Mouse (Mus musculus): ENCODE results near the gene Tbl2.

Tbl2 gene

DNA sequence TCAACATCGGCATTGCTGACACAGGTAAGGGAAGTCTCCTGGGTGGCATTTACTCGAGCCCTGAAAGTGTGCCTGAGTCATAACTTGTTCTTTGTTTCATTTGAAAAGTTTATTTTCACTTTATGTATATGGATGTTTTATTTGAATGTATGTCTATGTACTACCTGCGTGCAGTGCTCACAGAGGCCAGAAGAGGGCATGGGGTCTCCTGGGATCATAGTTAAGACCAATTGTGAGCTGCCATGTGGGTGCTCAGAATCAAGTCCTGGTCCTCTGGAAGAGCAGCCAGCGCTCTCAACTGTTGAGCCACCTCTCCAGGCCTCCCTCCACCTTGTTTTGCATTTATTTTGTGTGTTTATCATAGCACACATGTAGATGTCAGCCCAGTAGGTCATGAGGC, 7.0 kb downstream of the Tbl2 start:
- DNase-seq = no peak

DNA sequence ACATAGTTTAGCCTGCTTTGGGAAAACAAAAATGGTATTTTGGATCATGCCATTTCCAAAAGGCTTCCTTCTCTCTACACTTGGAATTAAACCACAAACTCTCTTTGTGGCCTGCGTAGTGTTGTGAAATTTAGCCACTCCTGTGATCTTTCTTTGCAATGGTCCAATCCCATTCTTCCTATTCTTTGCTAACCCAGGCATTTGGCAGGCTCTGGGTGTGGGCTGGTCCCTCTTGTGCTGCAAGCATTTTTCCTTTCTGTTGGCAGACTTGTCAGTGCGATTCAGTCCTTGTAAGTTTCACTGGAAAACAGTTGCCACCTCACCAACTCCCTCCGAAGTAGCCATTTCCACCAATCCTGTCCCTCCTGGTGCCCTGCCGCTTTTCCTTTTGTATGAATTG, 11.8 kb downstream of the Tbl2 start:
- no peak for DNase-seq

DNA sequence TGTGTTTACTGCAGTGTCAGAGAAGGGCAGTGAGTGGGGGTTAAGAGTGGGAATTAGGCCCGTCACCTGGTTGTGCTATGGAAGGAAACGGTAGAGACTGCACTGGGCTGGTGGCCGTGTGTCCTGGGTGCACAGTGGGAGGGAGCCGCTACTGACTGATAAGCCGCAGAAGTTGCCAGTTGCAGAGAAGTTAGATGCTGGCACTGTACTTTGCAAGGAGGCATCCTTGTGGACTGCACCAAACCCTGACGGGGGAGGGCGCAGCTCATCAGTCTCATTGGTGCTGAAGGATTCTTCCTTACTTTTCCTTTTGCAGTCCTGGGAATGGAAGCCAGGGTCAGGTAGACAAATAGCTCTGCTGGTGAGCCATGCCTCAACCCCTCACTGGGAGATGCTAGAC, 12.2 kb downstream of the Tbl2 start:
- no peak for DNase-seq

DNA sequence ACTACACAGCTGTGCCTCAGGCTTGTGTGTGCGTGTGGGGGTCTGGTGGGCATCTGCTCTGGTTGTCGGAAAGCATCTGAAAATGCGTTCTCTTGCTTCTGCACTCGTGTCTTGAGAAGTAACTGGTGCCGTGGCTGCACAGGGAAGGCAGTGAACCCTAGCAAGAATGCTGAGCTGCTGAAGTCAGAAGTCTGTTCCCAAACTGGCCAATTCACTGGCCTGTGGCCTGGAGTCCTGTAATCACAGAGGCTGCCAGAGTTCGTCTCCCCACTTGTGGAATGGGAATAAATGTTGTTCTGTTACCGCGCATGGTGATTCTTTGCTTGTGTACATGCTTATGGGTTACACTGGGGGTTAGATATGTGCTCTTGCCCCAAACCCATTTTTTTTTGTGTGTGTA, 12.9 kb downstream of the Tbl2 start:
- no peak for DNase-seq

DNA sequence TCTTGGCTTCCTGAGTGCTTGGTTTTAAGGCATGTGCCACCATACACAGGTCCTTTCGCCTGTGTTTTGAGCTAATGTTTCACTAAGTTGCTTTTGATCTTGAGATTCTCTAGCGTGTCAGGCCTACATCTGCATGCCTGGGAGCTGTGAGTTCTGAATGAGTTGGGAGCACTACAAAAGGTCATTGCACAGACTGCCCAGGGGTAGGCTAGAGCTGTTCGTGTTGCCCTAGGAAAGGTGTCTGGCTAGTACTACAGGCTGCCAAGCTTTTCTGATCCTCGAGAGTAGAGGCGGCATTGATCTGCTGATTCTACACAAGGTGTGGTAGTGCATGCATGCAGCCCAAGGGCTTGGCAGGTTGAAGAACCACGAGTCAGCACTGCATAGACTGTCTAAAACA, 13.4 kb downstream of the Tbl2 start:
- DNase-seq = no peak

DNA sequence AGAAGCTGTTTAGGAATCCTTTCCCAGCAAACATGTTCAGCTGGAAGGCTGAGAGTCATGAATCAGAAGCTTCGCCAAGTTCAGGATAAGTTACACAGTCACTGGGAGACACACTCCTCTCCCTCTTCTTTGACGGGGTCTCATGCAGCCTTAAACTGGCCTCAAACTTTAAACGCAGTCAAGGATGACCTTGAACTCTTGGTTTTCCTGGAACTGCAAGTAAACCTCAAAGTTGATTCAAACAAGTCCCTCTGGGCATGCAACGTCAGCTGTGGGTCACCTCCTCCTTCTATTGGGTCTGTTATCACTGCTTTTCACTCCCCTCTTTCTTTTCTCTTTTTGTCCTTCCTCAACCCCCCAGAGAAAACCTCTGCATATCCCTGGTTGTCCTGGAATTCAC, 17.5 kb downstream of the Tbl2 start:
- no peak for DNase-seq

DNA sequence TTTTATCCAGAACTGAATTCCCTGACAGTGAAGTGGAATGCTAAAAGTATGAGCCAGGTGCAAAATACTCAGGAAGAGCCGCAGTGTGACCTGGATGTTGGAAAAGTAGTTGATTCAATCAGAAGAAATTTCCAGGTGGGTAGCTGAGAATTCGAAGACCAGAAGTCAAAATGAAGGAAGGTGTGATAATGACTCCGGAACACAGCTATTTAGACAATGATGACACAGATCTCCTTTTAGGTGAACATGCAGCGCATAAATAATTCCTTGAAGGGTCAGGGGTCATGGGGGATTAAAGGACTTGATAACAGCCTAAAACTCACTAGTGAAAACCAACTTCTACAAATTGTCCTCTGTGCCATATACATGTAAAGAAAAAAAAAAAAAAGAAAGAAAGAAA, 18.0 kb downstream of the Tbl2 start:
- no peak for DNase-seq

DNA sequence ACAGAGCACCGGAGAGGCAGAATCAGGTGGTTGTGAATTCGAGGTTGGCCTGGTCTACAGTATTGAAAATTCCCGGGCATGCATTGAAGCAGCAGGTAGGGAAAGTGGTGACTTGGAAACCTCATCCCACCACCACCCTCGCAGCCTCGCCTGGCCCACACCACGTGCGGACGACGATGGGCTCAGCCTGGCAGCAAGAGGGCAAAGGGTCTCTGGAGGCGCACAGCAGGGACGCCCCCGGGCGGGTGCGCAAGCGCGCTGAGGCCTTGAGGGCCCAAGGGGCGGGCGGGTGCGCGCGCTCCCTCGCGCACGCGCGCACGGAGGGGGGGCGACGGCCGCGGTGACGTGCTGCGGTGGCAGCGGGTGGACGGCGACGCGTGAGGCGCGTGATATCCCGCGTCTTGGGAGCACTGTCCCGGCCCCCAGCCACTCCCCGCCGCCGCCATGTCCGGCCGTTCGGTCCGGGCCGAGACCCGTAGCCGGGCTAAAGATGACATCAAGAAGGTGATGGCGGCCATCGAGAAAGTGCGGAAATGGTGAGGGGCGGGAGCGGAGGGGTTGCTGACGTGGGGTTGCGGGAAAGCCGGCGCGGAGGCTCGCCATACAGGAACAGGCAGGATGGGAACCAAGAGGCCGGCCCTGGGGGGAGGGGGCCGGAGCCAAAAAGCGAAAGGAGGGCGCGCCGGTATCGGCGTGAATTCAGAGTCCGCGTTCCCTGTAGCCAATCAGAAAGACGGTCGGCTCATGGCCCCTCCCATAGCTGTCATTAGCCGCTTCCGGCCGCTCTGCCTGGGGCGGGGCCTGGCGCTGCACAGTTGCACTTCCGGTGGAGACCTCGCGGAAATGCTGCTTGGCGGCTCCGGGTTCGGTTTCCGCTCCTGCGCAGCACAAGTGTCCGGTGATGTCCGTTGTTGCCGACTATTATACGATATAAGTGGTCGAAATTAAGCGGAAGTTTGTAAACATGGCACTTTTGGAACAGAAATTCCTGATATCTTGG, 18.9 kb downstream of the Tbl2 start, which contains the start of gene Bcl7b:
Gene Bcl7b (plus strand): TSS at position 221 of the 1,000 bp plus-strand sequence.
- peak; percentile 97 for DNase-seq

DNA sequence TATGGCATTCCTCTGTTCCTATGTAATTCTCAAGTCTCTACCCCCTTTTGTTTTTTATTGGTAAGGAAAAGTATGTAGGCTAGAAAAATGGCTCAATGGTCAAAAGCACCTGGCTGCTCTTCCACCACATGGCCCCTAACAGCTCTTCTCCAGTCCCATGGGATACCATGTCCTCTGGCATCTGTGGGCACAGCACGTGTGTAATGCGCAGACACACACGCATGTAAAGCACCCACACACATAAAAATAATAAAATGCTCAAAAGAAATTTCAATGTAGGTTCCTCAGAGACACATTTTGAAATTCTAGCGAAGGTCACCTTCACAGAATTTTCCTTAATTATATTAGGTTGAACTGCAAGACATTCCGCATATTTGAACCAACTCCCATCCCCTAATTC, 20.0 kb downstream of the Tbl2 start:
- DNase-seq = no peak

DNA sequence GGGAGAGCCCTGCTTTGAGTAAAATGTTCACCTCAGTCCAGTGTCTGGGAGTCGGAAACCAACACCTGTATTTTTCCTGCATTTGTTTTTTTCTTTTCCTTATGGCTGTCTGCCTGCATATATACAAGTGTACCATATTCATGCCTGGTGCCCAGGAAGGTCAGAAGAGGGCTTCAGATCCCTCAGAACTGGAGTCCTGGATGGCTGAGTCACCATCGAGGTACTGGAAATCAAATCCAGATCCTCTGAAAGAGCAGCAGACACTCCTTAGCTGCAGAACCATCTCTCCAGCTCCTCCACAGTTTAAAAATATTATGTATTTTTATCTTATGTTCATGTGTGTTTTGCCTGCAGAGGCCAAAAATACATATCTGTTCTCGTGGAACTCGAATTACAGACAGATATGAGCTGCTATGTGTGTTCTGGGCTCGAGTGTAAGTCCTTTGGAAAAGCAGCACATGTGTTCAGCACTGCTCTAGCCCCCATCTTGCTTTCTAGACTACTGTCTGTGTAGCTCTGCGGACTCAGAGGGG, 22.3 kb downstream of the Tbl2 start:
- DNase-seq = no peak

DNA sequence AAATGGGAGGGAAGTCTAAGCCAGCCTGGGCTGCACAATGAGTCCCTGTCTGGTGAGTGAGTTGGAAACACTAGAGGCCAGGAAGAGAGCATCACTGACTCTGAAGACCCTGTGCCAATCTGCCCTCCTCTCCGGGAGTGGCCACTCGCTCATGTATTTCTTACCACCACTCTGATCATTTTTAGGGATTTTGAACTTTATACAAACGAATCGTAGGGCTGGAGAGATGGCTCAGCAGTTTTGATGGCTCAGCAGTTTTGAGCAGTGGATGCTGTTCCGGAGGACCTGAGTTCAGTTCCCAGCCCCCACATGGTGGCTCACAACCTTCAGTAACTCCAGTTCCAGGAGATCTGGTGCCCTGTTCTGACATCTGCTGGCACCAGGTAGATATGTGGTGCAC, 23.5 kb downstream of the Tbl2 start:
- no peak for DNase-seq

DNA sequence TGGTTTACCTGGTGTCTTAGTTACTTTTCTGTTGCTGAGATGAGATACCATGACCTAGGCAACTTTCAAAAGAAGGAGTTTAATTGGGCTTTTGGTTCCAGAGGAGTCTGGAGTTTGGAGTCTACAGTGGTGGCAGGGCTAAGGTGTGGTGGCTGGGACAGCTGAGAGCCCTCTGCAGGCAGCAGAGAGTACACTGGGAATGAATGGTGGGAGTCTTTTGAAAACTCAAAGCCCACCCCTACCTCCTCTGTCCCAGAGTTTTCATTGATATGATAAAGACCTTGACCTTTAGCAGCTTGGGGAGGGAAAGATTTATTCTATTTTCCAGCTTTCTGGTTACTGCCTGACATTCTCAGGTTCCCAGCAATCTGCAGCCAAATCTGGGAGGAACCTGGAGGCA, 25.6 kb downstream of the Tbl2 start:
- DNase-seq = no peak

DNA sequence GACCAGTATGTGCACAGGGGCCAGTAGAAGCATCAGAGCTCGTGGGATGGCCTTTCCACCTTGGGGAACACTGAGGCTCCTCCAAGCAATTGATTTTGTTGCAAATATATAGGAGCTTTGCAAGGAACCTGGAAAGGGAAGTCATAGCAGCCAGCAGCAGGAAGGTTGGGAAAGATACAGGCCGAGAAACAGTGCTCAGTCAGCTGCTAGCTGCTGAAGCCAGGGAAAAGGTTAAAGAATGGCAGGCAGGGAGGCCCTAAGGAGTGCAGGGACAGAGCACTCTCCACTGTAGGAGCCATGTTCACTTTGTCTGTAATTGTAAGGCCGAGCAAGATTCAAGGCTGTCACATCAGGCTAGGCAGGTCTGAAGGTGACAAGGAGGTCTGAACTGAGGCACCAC, 29.1 kb downstream of the Tbl2 start:
- no peak for DNase-seq

DNA sequence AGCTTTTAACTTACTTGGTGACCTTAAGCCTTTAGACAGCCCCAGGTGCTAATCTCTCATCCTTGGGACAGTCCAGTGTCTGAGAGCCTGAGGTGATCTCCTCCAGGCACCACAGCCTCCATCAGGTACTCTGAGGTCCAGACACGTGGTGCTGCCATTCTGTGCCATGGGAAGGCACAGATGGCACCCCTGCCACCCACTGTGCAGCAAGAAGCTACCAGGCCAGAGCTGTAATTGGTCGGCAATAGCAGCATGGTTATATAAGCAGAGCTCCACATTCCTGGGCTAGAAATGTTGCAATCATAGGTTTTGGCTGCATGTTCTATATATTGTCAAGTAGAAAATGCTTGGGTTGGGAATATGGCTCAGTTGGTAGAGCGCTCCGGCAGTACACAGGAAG, 29.5 kb downstream of the Tbl2 start:
- peak; percentile 37 for DNase-seq

DNA sequence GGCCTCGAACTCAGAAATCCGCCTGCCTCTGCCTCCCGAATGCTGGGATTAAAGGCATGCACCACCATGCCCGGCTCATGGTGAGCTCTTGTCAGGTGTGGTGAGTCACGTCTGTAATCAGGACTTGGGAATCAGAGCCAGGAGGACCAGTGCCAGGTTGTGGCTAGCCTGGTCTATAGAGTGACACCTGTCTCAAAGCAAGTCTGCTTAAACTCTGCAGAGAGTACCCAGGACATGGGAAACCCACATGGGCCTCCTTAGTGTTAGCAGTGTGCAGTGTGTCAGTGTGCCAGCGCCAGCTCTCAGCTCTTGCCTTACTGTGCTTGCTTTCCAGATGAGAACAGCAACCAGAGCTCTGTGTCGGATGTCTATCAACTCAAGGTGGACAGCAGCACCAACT, 30.2 kb downstream of the Tbl2 start:
- no peak for DNase-seq

DNA sequence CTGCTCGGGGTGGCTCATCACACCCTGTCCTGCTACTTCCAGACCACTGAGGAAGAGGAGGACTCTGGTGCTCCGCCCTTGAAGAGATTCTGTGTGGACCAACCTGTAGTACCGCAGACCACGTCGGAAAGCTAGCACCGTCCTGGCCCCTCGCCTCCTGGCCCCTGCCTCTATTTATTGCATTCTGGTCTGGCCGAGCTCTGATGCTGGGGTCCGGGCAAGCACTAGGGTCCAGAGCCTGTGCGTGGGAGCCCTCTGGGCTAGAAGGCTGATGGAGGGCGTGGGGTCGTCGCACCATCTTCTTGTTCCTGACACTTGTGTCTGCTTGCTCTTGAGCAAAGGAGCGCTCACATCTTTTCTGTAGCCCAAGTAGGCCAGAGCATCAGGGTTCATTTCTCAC, 31.3 kb downstream of the Tbl2 start:
- DNase-seq = no peak

DNA sequence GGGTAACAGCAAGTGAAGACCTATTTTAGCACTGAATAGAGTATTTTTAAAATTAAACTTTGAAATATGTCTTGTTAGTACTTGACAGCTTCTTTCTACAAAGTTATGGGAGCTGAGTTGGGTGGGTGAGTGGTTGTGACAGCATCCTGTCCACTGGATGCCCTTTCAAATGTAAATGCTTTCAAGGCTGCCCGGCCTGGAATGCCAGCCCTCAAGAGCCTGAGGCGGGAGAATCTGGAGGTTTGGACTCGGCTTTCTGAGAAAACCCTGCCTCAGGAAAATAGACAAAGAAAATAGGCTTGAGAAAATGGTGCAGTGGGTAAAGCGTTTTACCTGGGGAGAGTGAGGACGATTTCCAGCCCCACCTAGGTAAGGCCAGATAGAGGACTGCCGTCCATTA, 32.3 kb downstream of the Tbl2 start:
- no peak for DNase-seq

DNA sequence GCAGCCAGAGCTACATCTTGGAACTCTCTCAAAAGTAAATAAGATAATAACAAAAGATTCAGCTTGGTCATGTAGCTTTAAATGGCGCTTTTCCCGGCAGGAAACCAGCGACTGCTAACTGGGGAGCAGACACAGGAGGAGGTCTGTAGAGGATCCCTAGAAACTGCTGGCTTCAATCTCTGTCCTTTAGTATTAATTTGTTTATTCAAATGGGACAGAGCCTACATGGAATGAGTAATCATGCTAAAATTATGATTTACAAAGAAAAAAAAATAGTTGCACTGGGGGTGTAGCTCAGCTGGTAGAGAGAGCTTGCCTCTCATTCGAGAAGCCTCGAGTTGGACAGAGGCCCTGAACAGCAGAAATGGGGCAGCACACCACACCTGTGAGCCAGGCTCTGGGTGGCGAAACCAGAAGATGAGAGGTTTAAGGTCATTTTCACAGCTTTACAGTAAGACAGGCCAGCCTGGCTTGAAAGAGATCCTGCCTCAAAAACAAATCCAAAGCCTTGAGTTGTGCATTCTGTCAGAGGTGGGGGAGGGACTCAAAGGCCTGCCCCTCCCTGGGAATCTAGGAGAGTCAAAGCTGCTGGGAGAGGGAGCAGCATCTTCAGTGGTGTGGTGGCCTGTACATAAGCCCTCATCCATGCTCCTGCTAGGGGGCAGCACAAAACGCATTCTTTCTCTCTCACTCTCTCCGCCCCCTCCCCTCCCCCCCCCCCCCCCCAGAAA, 33.8 kb downstream of the Tbl2 start:
- peak; percentile 59 for DNase-seq

DNA sequence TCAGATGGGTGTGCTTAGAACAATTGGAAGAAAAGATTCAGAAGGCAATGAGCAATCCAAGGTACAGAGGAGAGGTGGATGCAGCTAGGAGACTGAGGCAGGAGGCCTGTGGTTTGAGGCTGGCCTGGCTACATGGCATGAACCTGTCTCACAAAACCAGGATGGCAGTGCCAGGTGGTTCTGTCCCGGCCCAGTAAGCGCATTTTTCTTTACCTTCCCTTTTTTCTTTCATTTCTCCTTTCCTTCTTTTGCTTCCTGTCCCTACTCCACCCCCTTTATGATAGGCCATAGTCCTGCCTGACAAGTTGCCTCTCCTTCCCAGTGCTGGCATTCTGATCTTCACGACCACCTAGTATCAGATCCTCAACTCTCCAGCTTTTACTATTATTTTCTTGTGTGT, 35.6 kb downstream of the Tbl2 start:
- no peak for DNase-seq

DNA sequence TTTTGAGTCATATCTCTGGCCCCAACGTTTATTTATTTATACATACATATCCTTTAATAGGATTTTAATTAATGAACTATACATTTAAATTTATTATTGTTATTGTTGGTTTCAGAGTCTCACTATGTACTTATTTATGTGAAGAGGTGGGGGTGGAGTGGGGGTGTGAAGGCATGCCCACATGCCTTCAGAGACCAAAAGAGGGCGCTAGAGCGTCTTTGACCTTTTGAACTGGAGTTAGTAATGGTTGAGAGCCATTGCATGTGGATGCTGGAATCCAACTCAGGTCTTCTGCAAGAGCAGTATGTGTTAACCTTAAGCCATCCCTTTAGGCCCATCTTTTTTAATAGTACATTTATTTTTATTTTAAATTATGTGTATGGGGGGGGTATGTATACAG, 36.1 kb downstream of the Tbl2 start:
- DNase-seq = no peak

DNA sequence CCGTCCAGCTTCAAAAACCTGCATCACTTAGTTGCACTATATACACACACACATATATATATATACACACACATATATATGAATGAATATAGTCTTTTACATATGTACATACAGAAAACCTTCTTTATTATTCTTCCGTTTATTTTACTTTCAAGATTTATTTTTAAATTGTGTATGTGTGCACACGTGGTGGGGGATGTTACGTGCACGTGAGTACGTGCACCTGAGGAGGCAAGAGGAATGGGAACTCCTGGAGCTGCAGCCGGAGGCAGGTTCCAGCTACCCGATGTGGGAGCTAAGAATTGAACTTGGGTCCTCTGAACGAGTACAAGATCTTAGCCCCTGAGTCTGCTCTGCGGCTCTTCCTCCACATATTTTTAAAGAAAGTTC, 36.8 kb downstream of the Tbl2 start:
- no peak for DNase-seq

DNA sequence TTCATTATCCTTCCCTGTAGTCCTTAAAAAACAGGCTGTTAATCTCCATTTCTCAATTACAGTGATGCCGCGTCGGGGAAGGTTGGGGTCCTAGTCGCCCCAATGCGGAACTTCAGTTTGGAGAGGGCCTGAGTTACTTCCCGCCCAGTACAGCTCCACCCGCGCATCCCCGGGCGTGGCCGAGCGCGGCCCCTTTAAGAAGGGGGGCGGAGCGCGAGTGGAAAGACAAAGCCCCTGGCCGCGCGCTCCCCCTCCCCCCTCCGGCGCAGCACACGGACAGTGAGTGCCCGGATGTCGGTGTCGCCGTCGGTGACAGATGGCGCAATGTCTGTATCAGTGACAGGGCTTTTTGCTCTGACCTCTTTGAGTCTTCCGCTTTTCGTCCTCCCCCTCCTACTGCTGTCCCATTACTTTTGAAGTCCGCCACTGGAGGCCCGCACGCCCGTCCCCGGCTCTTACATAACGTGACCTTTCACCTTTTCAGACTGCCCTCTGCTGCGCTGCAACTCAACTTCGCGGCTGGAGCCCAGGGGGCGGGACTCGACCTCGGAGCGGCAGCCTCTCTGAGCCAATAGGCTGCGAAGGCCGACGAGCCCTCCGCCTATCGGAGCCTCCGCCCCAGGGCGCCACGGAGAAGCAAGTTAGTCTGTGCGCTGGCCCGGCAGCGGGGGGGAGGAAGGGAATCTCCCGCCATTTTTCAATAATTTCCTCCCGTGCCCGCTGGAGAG, 37.3 kb downstream of the Tbl2 start, which contains the start of gene Baz1b:
Gene Baz1b (plus strand): TSS at position 644 of the 728 bp plus-strand sequence.
- peak; percentile 99 for DNase-seq
